Mouse (Mus musculus) ES-CJ7 (cell line): ENCODE measurements around the gene Nlrp4e.
"Not testable (repeated sequence)": the region's sequence is repeated elsewhere in the genome, so short reads cannot be mapped to it uniquely, and the experiment has no call there.

Experiments used
- DNase-seq: peaks from one replicate; pipeline ENCODE4 v3.0.0; 2011; ENCODE audit warnings: low read depth, low spot score

The Nlrp4e gene

GRCm38 (mm10) chr7:23300892-23301291, at the start of gene Nlrp4e:
Gene Nlrp4e (plus strand): TSS chr7:23301192.
- not testable (repeated sequence) for DNase-seq

GRCm38 (mm10) chr7:23251582-23251981, 49.4 kb upstream of the Nlrp4e start, which contains the start of gene Vmn1r166:
Gene Vmn1r166 (minus strand): TSS chr7:23251682.
- DNase-seq = not testable (repeated sequence)

GRCm38 (mm10) chr7:23278800-23279199, 22.2 kb upstream of the Nlrp4e start, which contains the start of gene Gm6902:
Gene Gm6902 (minus strand): TSS chr7:23278900.
- not testable (repeated sequence) for DNase-seq

GRCm38 (mm10) chr7:23358311-23358710, 57.3 kb downstream of the Nlrp4e start:
- DNase-seq = not testable (repeated sequence)

- no peak for DNase-seq
These were observed 84.6 kb downstream of the Nlrp4e start, which contains the start of gene Nlrp5 for GRCm38 (mm10) chr7:23385589-23385988. Gene Nlrp5 (plus strand): TSS chr7:23385889.
